Mouse (Mus musculus) right cerebral cortex, postnatal 36 days (tissue): ENCODE results near the gene Sugt1.

ENCODE experiments used
- DNase-seq, 2 experiments: peaks; one replicate each; pipeline ENCODE4 v3.0.0; 2022; ENCODE audit warnings: low spot score in 2 of 2, mixed read lengths in 1 of 2

The Sugt1 gene

DNA sequence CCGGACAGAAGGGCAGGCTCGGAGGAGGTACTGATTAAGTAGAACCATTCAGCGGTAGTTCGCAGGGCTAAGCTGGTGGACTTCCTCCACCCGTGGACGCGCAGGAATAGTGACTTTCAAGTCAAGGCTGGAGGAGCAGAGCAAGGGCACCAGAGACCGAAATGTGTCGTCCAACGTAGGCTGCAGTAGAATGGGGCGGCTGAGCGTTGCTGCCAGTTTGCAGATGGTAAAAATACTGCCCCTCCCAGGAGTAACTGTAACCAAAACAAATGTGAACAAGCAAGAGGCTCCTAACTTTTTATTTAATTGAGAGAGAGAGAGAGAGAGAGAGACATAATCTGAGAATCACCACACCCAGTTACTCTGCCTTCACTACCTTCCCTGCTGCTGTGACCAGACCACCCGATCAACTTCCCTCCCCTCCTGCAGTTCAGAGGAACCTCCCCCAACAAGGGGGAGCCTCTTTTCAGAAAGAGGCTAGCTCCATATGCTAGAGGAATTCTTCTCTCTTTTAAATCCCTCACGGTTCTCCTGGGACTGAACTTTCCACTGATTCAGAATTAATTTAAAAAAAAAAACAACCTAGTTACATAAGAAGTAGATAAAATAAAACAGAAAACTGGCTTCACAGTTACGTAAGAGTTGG, 89.7 kb downstream of the Sugt1 start:
- DNase-seq, result no peak

DNA sequence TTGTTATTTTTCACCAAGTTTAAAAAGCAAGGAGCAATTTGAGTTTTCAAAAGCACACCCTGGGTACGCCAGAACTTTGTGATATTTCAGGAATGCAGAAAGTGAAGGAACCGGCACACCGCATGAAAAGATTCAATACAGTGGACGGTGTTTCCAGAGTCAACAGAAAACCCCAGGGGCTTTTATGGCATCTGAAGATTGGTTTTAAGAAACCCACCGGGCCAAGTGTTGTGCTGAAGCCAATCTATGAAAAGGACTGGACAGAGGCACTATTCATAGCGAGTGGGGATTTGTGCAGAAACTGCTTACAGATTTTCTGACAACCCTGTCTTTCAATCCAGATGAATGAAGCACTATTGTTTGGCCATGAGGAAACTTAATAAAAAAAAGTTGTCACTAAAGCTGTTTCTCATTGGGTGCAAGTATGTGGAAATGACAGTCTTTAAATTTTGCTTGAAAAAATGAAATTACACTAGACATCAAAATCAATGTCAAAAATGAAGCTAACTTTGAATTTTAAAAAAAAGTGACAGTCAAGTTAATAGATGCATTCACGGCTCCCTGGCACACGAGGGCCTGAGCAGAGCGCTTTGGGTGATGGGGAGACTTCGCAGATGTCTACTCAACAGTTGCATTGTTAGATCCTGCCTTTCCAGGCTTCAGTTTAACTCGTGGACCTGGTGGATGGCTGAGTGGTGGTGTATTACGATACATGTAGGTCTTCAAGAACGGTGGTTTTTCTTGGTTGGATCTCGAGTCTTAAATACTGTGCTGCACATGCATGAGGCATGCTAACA, 90.6 kb downstream of the Sugt1 start:
- DNase-seq, result no peak

DNA sequence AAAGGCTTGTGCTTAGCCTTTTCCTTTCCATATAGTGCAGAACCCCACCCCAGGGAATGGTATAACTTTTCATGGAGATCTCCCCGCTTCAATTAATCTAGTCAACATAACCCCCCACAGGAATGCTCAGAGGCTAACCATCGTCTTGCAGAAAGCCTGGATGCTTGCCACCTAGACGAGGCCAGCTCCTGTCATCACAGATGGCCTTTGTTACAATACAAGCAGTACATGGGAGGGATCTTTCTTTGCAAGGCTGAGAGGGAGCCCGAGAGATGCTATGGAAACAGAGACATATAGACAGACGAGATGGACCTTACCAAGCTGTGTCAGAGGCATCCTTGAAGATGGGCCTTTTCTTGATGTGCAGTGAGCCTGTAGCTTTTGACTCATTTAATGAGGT, 93.2 kb downstream of the Sugt1 start:
- no peak for DNase-seq
